Mouse (Mus musculus) myocyte (in vitro differentiated cells): ENCODE data around the gene Ptdss2. TPM values are rescaled to one million over a fixed set of nuclear protein-coding genes. Genes with fewer than 3 reads are reported as not detected.

Experiments
- H3K27me3 ChIP-seq: one replicate; pipeline ENCODE4 v1.6.1; 2011; ENCODE audit not compliant: control insufficient read depth, insufficient read depth, insufficient read length
- H3K36me3 ChIP-seq: one replicate; pipeline ENCODE4 v1.6.1; 2011; ENCODE audit not compliant: control insufficient read depth, insufficient read depth
- H3K4me2 ChIP-seq: one replicate; pipeline ENCODE4 v1.6.1; 2011; ENCODE audit warnings: low read depth, control low read depth
- H3K4me3 ChIP-seq: one replicate; pipeline ENCODE4 v1.5.1; 2011; ENCODE audit warnings: mild to moderate bottlenecking, control low read depth, moderate library complexity
- H3K79me2 ChIP-seq: one replicate; pipeline ENCODE4 v1.6.1; 2011; ENCODE audit not compliant: control insufficient read depth, insufficient read depth
- H3ac ChIP-seq: one replicate; pipeline ENCODE4 v1.6.1; 2011; ENCODE audit not compliant: control insufficient read depth, insufficient read length
- CEBPB ChIP-seq: IDR thresholded peaks from 2 replicates; pipeline ENCODE4 v1.6.1; 2011; ENCODE audit warnings: mild to moderate bottlenecking, moderate library complexity; ENCODE audit not compliant: poor library complexity, insufficient read depth, severe bottlenecking
- E2F4 ChIP-seq: IDR thresholded peaks from one replicate; pipeline ENCODE4 v1.6.1; 2011; ENCODE audit warnings: mild to moderate bottlenecking, control low read depth, moderate library complexity; ENCODE audit not compliant: insufficient read depth
- MAX ChIP-seq: IDR thresholded peaks from one replicate; pipeline ENCODE4 v1.6.1; 2011; ENCODE audit warnings: low read depth, mild to moderate bottlenecking, control low read depth
- MYOD1 ChIP-seq, 3 experiments: IDR thresholded peaks; one replicate each; pipeline ENCODE4 v1.6.1; 2011; ENCODE audit warnings: control low read depth in 2 of 3, low read depth in 2 of 3, mild to moderate bottlenecking in 2 of 3, moderate library complexity in 1 of 3; ENCODE audit not compliant: insufficient read length in 2 of 3, control insufficient read depth in 1 of 3
- MYOG ChIP-seq, 3 experiments: IDR thresholded peaks; one replicate each; pipeline ENCODE4 v1.6.1; 2011; ENCODE audit warnings: control low read depth in 2 of 3, low read depth in 2 of 3, mild to moderate bottlenecking in 2 of 3; ENCODE audit not compliant: insufficient read length in 2 of 3, control insufficient read depth in 1 of 3, insufficient read depth in 1 of 3
- POLR2A ChIP-seq: IDR thresholded peaks from one replicate; pipeline ENCODE4 v1.6.1; 2011; ENCODE audit warnings: low read depth, mild to moderate bottlenecking, control low read depth, moderate library complexity; ENCODE audit not compliant: insufficient read length
- POLR2AphosphoS2 ChIP-seq: IDR thresholded peaks from one replicate; pipeline ENCODE4 v1.6.1; 2011; ENCODE audit warnings: low read depth, control low read depth; ENCODE audit not compliant: insufficient read length
- REST ChIP-seq: IDR thresholded peaks from one replicate; pipeline ENCODE4 v1.6.1; 2011; ENCODE audit warnings: mild to moderate bottlenecking, control low read depth, moderate library complexity; ENCODE audit not compliant: insufficient read depth, insufficient read length
- SRF ChIP-seq: IDR thresholded peaks from one replicate; pipeline ENCODE4 v1.6.1; 2011; ENCODE audit warnings: low read depth; ENCODE audit not compliant: control insufficient read depth, insufficient read length
- TCF12 ChIP-seq: IDR thresholded peaks from one replicate; pipeline ENCODE4 v1.6.1; 2011; ENCODE audit warnings: mild to moderate bottlenecking, control low read depth; ENCODE audit not compliant: poor library complexity, insufficient read depth, severe bottlenecking
- TCF3 ChIP-seq: IDR thresholded peaks from one replicate; pipeline ENCODE4 v1.6.1; 2011; ENCODE audit warnings: low read depth, control low read depth; ENCODE audit not compliant: insufficient read length
- USF1 ChIP-seq: IDR thresholded peaks from one replicate; pipeline ENCODE4 v1.6.1; 2011; ENCODE audit warnings: low read depth, mild to moderate bottlenecking, control low read depth, moderate library complexity
- polyA plus RNA-seq: library from polyadenylated mRNA; unstranded; fragments of >200 nt; fragmentation: generic; extraction: Trizol; gene quantifications from one replicate; pipeline ENCODE4 v1.2.1, GENCODE M21; 2012; ENCODE audit warnings: missing spikeins

Gene Ptdss2
- polyA plus RNA-seq, 1 experiment: 28.0 TPM

GRCm38 (mm10) chr7:141131024-141131820, 9.0 kb downstream of the Ptdss2 start:
- TF ChIP-seq E2F4 (no peak), CEBPB (no peak), POLR2AphosphoS2 (peak; percentile 50), REST (no peak), MYOD1 (IDR thresholded peaks at IDR 0.05; ENCODE audit: control insufficient read depth in 1 of 3, insufficient read length in 2 of 3, low read depth in 2 of 3) (peak in 1 of 3 experiments; percentile 12), POLR2A (peak; percentile 72)
- peak overlapping the region; percentile 58 for H3K4me3 ChIP-seq
- peak overlapping the region; percentile 39 for H3ac ChIP-seq
- peak overlapping the region; percentile 77 for H3K4me2 ChIP-seq
- no peaks in the 10 kb centered on the region for H3K36me3 ChIP-seq
- peaks cover 12% of the 10 kb centered on the region for H3K79me2 ChIP-seq
- H3K27me3 ChIP-seq: no peaks in the 10 kb centered on the region

GRCm38 (mm10) chr7:141131904-141132755, 9.9 kb downstream of the Ptdss2 start:
- TF ChIP-seq SRF (no peak), MAX (no peak), E2F4 (no peak), POLR2A (no peak), POLR2AphosphoS2 (no peak)
- Histone ChIP-seq H3K4me3 (peak overlapping the region; percentile 58), H3K36me3 (no peaks in the 10 kb centered on the region), H3ac (peak overlapping the region; percentile 39), H3K27me3 (no peaks in the 10 kb centered on the region), H3K4me2 (peak overlapping the region; percentile 77), H3K79me2 (peaks cover 12% of the 10 kb centered on the region)

DNA sequence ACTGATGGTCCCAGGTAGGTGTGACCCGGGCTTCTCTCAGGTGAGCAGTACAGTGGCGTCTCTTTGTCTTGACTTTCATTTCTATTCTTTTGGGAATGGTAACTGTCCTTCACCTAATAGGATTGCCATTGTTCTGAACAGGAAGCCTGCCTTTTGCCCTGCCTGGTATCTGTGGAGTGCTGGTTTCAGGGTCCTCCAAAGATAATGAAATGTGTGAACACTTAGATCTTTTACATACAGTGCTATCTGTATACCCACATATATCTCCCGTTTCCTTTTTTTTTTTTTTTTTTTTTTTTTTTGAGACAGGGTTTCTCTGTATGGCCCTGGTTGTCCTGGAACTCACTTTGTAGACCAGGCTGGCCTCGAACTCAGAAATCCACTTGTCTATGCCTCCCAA, 19.1 kb downstream of the Ptdss2 start:
- Histone ChIP-seq H3K36me3 (peaks cover 3% of the 10 kb centered on the region), H3K27me3 (no peaks in the 10 kb centered on the region)

DNA sequence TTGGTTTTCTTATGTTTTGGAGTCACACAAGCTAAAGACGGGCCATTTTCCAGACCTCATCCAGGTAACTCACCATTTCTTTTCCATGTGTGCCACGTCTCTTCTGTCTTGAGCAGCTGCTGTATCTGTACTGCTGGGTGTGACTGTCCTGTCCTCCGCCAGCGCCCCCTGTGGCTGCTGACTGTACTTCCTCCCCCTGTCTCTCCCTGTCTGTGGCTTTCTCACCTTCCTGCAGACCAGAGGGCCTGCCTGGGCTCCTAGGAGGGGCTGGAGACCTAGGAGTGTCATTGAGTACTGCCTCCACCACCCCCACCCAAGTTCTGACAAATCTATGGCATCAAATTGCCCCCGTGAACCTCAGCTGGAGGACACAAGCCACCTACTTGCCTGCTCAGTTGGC, 20.9 kb downstream of the Ptdss2 start:
- no peak overlapping the region for H3K4me3 ChIP-seq
- H3ac ChIP-seq: no peak overlapping the region
- H3K36me3 ChIP-seq: peaks cover 9% of the 10 kb centered on the region
- TF ChIP-seq MYOD1 (IDR thresholded peaks at IDR 0.05; ENCODE audit: control insufficient read depth in 1 of 3, insufficient read length in 2 of 3, low read depth in 2 of 3) (peak in 1 of 3 experiments; percentile 20), MYOG (IDR thresholded peaks at IDR 0.05; ENCODE audit: control insufficient read depth in 1 of 3, insufficient read depth in 1 of 3, insufficient read length in 2 of 3, low read depth in 2 of 3) (peak in 1 of 3 experiments; percentile 9), USF1 (no peak)
- H3K79me2 ChIP-seq: no peaks in the 10 kb centered on the region
- H3K27me3 ChIP-seq: no peaks in the 10 kb centered on the region
- no peak overlapping the region for H3K4me2 ChIP-seq

More for the DNA sequence above, 19.1 kb downstream of the Ptdss2 start:
- Histone ChIP-seq H3ac (no peak overlapping the region), H3K4me2 (no peak overlapping the region), H3K4me3 (no peak overlapping the region), H3K79me2 (no peaks in the 10 kb centered on the region)
- no peak for TF ChIP-seq POLR2A
- no peak for TF ChIP-seq REST

GRCm38 (mm10) chr7:141143861-141144260, 21.7 kb downstream of the Ptdss2 start:
- Histone ChIP-seq H3K27me3 (no peaks in the 10 kb centered on the region), H3ac (no peak overlapping the region), H3K4me3 (no peak overlapping the region), H3K4me2 (no peak overlapping the region), H3K36me3 (peaks cover 9% of the 10 kb centered on the region), H3K79me2 (no peaks in the 10 kb centered on the region)
- TF ChIP-seq USF1 (no peak), MAX (no peak)

GRCm38 (mm10) chr7:141144650-141145049, 22.5 kb downstream of the Ptdss2 start:
- H3K4me2 ChIP-seq: no peak overlapping the region
- TF ChIP-seq TCF3 (no peak), POLR2A (no peak), REST (no peak), MAX (no peak), MYOG (IDR thresholded peaks at IDR 0.05; ENCODE audit: control insufficient read depth in 1 of 3, insufficient read depth in 1 of 3, insufficient read length in 2 of 3, low read depth in 2 of 3) (no peak), TCF12 (no peak), USF1 (no peak), POLR2AphosphoS2 (no peak), CEBPB (no peak), MYOD1 (IDR thresholded peaks at IDR 0.05; ENCODE audit: control insufficient read depth in 1 of 3, insufficient read length in 2 of 3, low read depth in 2 of 3) (no peak), SRF (no peak), E2F4 (no peak)
- H3K36me3 ChIP-seq: peaks cover 9% of the 10 kb centered on the region
- H3K27me3 ChIP-seq: no peaks in the 10 kb centered on the region
- no peak overlapping the region for H3ac ChIP-seq
- H3K79me2 ChIP-seq: no peaks in the 10 kb centered on the region
- H3K4me3 ChIP-seq: no peak overlapping the region
